Mouse (Mus musculus) thymus, adult 2 months (tissue): ENCODE data around the gene Vmn1r155. TPM values are rescaled to one million over a fixed set of nuclear protein-coding genes. Genes with fewer than 3 reads are reported as not detected.
"Not testable (repeated sequence)": the region's sequence is repeated elsewhere in the genome, so short reads cannot be mapped to it uniquely, and the experiment has no call there.

ENCODE experiments used
- DNase-seq: peaks from one replicate; pipeline ENCODE4 v3.0.0; 2021
- H3K27ac ChIP-seq: fragments of 200-500 bp; 2 replicates; pipeline ENCODE4 v1.5.1; 2012; ENCODE audit warnings: low read length, control low read depth; ENCODE audit not compliant: control insufficient read depth, insufficient read depth
- H3K27me3 ChIP-seq: fragments of 200-500 bp; 2 replicates; pipeline ENCODE4 v1.6.1; 2012; ENCODE audit warnings: mild to moderate bottlenecking, low read length, moderate library complexity, mixed read lengths; ENCODE audit not compliant: control insufficient read depth, insufficient read depth
- H3K36me3 ChIP-seq: fragments of 200-500 bp; 2 replicates; pipeline ENCODE4 v1.6.1; 2012; ENCODE audit warnings: mild to moderate bottlenecking, low read length, moderate library complexity; ENCODE audit not compliant: control insufficient read depth, insufficient read depth
- H3K4me1 ChIP-seq: fragments of 200-500 bp; replicated peaks from 2 replicates; pipeline ENCODE4 v1.6.1; 2012; ENCODE audit warnings: low read length; ENCODE audit not compliant: control insufficient read depth, insufficient read depth
- H3K4me3 ChIP-seq: fragments of 200-500 bp; 2 replicates; pipeline ENCODE4 v1.5.1; 2012; ENCODE audit warnings: mild to moderate bottlenecking, low read length, control low read depth, moderate library complexity; ENCODE audit not compliant: control insufficient read depth, insufficient read depth
- WGBS: fragments of 180-500 bp; shearing (Covaris S2); methylation state at CpG from one replicate; pipeline ENCODE4 v1.1.7; 2018; 5-methylcytosine and 5-hydroxymethylcytosine counted together
- polyA plus RNA-seq: library from polyadenylated mRNA; depleted of rRNA; stranded (reverse); fragments of >200 nt; gene quantifications from 2 replicates; pipeline ENCODE4 v1.2.3, GENCODE M21; 2012; rRNA removed

Gene Vmn1r155
- not detected in 2 replicates for polyA plus RNA-seq

DNA sequence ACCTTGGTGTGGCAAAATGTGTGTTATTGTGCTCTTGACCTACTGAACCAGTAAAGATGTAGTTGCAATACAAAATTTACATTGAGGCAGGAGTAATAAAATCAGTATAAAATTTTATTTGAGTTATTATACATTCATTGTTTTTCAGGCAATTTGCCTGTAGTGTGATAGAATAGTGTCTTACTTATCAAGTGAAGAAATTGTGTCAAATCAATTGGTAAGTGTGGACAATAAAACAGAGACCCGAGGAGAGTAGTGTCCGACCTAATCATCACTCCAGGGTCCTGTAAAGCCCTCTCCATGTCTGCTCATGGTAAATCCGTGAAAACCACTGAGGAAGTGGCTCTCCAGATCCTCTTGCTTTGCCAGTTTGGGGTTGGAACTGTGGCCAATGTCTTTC lies at the start of gene Vmn1r155:
Gene Vmn1r155 (plus strand): TSS at position 301 of the 400 bp plus-strand sequence.
- H3K4me1 ChIP-seq, DNase-seq, H3K36me3 ChIP-seq, H3K27ac ChIP-seq, H3K4me3 ChIP-seq, H3K27me3 ChIP-seq: not testable (repeated sequence)
- WGBS: no CpG with 5 or more reads among the region's 3 CpGs

DNA sequence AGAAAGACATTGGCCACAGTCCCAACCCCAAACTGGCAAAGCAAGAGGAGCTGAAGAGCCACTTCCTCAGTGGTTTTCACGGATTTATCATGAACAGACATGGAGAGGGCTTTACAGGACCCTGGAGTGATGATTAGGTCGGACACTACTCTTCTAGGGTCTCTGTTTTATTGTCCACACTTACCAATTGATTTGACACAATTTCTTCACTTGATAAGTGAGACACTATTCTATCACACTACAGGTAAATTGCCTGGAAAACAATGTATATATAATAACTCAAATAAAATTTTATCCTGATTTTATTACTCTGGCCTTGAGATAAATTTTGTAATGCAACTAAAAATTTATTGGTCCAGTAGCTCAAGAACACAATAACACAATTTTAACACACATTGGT lies 34.4 kb downstream of the Vmn1r155 start, which contains the start of gene Gm8693:
Gene Gm8693 (minus strand): TSS at position 101 of the 400 bp plus-strand sequence.
- not testable (repeated sequence) for H3K36me3 ChIP-seq, H3K27me3 ChIP-seq, H3K4me3 ChIP-seq, H3K4me1 ChIP-seq, DNase-seq, H3K27ac ChIP-seq
- no CpG with 5 or more reads among the region's 2 CpGs for WGBS

Other genes with a start within 250 kb of the Vmn1r155 start
- not detected in 2 replicates for gene Vmn1r148, start 244.4 kb upstream of the Vmn1r155 start, polyA plus RNA-seq
- not detected in 2 replicates for gene Vmn1r149, start 219.8 kb upstream of the Vmn1r155 start, polyA plus RNA-seq
- gene Gm10665, start 193.9 kb upstream of the Vmn1r155 start, polyA plus RNA-seq: not detected in 2 replicates
- gene Vmn1r151, start 158.3 kb upstream of the Vmn1r155 start, polyA plus RNA-seq: not detected in 2 replicates
- not detected in 2 replicates for gene Vmn1r152, start 135.1 kb upstream of the Vmn1r155 start, polyA plus RNA-seq
- gene Gm8677, start 123.1 kb upstream of the Vmn1r155 start, polyA plus RNA-seq: not detected in 2 replicates
- not detected in 2 replicates for gene Gm4201, start 92.7 kb upstream of the Vmn1r155 start, polyA plus RNA-seq
- gene Gm4565, start 69.9 kb upstream of the Vmn1r155 start, polyA plus RNA-seq: not detected in 2 replicates
- not detected in 2 replicates for gene Gm8693, start 34.3 kb downstream of the Vmn1r155 start, polyA plus RNA-seq
- not detected in 2 replicates for gene Gm4567, start 61.7 kb downstream of the Vmn1r155 start, polyA plus RNA-seq
- not detected in 2 replicates for gene Vmn1r157, start 103.7 kb downstream of the Vmn1r155 start, polyA plus RNA-seq
- gene Vmn1r158, start 132.8 kb downstream of the Vmn1r155 start, polyA plus RNA-seq: not detected in 2 replicates
- not detected in 2 replicates for gene Vmn1r159, start 185.6 kb downstream of the Vmn1r155 start, polyA plus RNA-seq
- gene Vmn1r160, start 213.2 kb downstream of the Vmn1r155 start, polyA plus RNA-seq: not detected in 2 replicates